Mouse (Mus musculus): ENCODE data around the gene Pkib.

Gene Pkib

DNA sequence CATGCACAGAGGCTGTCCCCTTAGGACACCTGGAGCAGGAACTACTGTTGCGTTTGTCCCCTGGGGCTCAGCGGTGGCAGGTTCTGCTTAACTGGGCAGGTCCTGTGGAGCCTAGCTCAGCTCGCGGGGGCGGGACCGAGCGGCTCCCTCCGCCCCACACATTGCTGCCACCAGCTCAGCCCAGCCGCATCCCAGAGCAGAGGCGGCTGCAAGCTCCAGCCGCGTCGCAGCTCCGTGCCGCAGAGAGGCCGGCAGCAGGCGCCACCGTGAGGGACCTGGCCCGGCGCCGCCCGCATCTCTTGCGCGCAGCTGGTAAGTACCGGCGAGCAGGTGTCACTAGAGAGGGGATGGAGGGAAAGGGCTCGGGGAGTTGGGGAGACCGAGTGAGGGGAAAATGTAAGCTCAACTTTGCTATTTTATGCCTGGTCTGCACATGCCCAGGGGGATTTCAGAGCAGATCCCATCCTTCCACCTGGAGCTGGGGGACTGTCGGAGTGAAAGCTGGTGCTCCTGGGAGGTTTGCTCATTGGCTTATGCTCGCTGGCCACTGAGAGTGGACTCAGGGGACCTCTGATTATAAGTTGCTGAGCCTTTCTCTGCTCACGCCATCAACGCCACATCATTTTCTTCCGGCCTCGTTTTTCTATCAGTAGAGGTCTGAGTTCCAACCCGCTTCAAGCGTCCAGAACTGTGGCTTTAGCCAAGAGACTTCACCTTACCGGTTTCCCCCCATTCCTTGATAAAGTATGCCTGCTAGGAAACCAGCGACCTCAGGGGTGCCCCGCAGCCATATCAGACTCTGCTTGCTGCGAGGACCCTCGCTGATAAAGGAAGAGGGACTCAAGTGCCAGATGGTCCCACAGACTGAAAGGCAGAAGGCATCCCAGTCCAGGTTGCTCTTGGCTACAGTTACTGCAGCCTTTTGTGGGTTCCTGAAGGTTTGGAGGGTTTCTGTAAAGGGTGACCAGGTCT is at the start of gene Pkib:
Gene Pkib, plus strand, starts transcription at position 86 of the 972 bp plus-strand sequence.
- DNase-seq = peak; percentile 80

DNA sequence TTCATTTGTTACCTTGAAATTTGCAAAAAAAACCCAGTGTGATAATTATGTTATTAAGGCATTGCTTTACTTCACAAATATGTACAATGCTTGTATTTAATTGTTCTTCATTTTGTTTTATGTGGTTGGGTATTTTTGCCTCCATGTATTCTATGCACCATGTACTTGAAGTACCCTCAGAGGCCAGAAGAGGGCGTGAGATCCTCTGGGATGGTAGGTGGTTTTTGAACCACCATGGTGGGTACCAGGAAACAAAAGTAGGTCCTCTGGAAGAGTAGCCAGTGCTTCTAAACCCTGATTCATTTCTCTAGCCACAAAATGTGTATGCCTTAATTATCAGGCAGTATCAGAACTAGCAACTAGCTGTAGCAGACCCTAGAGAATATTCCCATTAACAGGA is 47.9 kb upstream of the Pkib start:
- no peak for DNase-seq

DNA sequence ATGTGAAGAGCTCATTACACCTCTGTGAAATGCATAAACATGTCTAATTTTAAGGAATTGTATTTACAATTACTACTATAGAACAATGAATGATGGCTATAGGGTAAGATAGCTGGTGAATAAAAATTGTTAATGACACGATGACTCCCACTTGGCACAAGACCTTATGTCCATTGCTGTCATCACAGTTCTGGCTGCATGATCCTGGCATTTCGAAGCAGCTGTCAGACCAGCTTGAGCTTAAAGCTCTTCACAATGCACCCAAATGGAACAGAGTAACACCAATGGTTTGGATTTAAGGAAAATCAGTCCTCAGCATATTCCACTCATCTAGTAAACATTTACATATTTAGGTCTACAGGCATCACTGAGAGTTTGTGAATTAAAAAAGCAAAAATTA is 37.5 kb upstream of the Pkib start:
- no peak for DNase-seq

DNA sequence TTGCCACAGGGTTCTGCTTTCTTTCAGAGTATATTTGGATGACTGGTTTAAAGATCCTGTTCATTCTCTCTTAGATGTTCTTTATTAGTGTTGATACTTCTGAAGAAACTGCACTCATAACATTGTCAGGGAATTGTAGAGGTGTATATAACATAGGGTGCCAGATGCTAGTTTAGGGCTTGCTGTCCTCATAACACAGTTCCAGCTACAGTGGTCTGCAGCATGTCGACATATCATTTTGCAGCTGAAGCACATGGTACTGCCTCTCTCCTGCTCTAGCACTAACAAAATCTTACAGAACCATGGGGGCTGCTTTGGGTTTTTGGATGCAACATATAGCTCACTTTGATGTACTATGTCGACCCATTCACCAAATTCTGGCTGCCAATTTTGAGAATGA is 34.6 kb upstream of the Pkib start:
- DNase-seq = no peak

DNA sequence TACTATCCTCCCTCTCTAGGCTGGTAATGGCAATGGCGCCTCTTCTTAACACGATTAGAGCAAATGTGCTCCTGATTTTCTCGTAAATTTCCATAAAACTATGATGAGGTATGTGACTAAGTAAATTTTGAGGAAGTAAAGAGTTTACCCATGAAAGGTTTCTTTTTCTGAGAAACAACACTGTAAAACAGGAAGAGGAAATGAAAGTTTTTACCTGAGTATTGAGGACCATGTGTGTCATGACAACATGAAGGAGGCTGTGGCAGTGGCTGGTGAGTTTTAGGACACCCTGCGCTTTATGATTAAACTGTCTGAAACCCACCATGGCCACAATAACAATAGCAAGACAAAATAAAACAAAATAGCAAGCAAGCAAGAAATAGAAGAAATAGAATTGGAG is 28.8 kb upstream of the Pkib start:
- no peak for DNase-seq

DNA sequence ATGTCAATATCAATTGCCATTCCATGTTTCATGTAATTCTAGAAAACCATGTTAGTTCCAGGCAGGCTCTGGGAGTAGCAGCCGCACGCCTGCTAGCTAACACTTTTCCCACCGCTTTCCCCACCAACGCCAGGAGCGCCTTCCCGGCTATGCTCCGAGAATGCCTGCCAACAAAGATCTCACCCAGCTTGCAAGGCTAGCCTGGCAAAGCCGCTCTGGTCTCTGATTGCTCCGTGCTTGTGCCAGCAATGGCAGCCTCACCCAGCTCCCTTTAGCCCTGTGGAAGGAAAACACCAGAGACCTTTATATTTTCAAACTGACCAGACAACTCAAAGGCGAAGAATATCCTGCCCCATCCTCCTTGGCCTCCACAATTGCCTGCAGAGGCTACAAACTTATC is 8.5 kb upstream of the Pkib start:
- DNase-seq = peak; percentile 70

DNA sequence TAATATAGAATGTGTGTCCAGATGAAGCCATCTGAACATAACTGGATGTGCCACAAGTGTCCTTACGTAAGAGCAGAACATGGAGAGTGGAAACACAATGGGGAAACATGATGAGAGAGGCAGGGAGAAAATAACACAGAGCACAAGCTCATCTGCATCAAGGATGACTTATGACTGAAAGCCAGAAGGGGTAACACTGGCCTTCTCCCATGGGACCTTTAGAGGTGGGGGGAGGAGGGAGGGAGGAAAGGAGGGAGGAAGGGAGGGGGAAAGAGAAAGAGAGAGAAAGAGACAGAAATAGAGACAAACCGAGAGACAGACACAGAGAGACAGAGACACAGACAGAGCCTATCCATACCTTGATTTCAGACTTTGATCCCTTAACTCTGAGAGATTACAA is 4.0 kb upstream of the Pkib start:
- DNase-seq = no peak

DNA sequence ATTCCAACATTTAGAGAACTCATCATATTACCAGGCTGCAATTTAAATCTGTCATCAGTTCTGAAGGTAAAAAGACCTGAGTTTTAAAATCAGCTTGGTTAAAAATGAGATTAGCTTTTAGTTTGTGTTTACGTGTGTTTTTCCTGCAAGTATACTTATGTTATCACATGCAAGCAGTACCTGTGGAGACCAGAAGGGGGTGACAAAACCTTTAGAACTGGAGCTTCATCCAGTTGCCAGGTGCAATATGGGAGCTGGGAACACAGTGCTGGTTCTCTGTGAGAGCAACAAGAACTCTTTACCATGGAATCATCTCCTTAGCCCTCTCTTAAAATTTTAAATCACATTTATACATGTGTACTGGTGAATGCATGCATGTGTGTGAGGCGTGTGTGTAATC is 1.2 kb upstream of the Pkib start:
- DNase-seq = no peak

DNA sequence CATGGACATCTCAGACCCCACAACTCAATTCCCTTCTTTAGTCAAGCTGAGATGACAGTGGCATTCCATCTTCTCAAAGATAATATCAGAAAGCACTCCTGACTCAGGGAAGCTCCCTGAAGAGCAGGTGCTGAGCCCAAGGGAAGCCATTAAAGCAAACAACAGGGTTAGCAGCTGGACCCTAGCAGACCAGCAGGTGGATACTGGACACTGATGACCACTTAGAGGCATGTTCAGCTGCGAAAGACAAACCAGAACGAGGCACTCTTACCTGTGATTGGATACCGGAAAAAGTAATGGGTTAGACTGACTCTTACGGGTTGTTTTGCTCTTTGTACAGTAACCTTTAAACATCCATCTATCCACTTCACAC is 1.1 kb downstream of the Pkib start:
- no peak for DNase-seq

DNA sequence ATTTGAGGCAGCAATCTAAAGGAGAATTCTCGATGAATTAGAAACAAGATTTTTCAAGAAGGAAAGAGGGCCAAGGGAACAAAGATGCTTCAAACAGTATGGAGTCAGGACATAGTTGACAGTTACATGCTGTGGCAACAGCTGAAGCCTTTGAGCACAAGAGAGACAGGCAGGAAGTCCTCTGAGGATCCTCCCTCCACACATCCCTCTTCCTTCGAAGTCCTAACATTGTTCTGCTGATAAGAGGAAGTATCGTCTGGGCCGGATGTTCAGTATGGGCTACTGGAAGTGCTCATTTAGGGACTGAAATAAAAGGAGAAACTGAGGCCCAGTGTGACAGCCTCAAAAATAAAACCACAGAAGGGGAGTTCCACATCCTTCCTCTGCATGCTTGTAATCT is 5.2 kb downstream of the Pkib start:
- no peak for DNase-seq

DNA sequence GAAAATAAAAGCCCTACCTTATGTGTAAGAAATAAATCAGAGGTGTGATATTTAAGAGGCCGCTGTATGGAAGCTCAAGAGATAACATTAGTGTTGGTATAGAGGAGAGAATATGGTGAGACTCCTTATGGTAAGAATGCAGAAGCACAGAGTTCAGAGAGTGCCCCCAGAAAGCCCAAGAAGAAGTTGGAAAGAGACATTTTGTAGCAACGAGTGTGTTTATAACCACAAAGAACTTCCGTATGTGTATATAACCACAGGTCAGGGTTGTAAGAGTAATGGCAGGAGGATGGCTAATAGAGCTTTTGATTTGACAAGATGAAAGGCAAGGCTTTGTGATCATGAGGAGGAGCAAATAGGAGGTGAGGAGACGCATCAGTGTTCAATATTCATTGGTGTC is 6.5 kb downstream of the Pkib start:
- no peak for DNase-seq

DNA sequence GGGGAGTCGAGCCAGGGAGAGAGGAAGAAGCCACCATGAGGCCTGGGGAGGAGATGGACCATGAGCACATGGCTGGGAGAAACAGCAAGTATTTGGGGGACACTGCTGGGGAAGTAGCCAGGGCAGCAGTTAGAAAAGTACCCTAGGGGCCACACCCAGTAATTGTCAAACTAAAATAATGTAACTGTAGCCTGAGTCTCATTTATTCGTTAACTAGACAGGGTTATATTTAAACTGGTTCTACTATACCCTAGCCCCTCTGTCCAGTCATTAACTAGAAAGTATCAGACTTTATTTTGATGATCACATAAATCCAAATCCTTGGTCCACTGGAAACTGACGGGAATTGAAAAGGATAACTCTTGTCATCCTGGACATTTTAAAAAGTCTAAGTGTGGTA is 7.8 kb downstream of the Pkib start:
- no peak for DNase-seq

DNA sequence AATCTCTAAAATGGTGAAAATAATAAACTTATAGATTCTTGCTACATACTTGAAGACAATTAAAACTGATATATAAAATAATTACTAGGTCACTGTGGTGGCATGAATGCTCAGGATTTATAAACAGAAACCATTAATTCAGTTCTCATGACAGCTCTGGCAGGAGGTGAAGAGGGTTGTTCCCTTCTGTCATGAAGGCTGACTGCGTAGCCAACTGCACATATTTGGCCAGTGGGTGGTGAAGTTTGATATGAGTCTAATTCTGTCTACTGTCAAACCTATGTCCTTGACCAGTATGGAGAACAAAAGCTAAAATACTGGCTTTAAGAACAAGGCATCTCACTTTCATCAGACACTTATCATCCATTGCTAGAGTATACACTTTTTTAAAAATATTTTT is 21.5 kb downstream of the Pkib start:
- DNase-seq = no peak

DNA sequence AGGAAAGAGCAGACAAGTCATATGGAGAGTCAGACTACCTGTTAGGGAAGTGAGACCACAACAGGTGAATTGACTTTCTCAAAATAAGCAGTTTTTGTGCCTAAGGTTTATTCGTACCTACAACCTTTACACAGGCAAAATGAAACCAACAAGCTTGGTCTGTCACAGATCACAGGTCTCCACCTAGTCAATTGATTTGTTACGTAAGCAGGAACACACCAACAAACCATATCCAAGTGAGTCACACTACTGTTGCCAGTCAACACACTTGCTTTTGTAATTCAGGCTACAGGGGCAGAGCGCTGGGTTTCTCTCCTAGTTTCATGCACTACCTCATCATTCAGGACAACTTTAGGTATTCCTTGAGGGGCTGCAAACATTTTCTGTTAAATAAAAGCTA is 28.7 kb downstream of the Pkib start:
- DNase-seq = no peak

DNA sequence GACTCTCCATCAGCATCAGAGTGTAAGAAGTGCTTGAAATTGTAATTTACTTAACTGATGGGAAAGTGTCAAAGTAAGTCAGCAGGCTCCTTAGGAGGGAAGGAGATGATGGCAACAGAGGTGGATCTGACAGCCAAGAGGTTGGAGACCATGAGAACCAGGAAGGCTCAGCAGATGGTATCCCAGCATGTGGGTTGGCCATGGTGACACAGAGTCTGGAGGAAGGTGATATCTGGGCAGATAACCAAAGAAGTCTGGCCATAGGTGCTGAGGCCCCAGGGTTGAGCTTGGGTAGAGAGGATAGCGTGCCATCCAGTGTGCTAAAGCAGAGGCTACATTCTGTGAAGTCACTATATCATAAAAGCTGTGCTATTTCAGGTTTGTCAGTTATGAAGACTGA is 32.0 kb downstream of the Pkib start:
- peak; percentile 97 for DNase-seq

DNA sequence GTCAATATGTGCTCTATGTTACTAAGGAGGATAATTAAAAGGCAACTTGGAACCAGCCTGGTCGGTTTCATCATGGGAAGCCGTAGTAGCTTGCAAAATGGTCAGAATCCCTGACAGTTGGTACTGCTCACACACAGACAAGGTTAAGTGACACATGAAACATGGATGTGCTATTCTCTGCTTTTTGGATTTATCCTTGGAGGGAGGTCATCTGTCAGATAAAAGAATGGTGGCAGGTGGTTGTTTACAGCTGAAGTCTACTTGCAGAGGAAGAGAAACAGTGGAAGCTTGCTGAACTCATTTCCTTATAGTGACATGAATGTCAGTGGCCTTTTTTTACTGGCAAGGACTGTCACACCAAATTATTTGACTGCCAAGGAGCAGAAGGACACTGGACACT is 32.5 kb downstream of the Pkib start:
- DNase-seq = peak; percentile 53

DNA sequence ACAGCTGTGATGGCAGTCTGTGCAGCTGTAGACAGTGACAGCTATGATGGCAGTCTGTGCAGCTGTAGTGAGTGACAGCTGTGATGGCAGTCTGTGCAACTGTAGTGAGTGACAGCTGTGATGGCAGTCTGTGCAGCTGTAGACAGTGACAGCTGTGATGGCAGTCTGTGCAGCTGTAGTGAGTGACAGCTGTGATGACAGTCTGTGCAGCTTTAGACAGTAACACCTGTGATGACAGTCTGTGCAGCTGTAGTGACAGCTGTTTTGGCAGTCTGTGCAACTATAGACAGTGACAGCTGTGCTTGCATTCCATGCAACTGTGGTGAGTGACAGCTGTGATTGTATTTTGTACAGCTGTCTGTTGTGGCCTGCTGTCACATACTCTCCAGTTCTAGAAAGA is 44.0 kb downstream of the Pkib start:
- DNase-seq = no peak

DNA sequence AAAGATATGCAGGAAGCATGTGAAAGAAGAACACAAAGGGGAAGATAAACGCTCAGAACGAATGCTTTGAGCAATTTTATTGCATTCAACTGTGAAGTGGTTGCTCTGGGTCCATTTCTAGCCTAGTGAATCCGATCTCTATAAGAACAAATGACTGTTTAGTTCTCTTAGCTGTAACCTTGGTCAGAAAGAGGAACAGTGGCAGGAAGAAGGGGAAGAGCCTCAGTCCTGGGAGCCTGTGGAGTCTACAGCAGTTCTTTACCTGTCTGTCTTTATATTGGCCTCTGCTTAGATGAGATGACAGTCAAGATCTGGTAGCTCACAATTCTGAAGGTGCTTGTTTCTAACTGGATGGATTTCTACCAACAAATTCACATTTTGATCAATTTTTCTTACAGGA is 56.2 kb downstream of the Pkib start:
- DNase-seq = no peak

DNA sequence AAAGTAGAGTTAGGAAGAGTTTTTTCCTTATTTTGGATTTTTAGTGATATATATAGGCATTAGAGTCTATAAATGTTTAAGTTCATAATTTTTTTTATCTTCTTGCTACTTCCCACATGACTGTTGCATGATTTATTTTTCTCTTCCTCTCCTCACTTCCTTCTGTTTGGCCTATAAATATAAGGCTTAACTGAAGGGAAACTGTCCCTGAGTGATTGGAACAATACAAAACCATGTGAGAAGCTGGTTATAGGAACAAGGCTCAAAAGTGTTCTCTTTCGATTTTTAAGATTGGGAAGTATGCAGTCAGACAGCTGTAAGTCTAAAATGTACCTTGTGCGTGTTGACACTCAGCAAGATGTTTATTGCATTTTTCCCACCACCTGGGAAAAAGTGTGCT is 58.4 kb downstream of the Pkib start:
- no peak for DNase-seq

DNA sequence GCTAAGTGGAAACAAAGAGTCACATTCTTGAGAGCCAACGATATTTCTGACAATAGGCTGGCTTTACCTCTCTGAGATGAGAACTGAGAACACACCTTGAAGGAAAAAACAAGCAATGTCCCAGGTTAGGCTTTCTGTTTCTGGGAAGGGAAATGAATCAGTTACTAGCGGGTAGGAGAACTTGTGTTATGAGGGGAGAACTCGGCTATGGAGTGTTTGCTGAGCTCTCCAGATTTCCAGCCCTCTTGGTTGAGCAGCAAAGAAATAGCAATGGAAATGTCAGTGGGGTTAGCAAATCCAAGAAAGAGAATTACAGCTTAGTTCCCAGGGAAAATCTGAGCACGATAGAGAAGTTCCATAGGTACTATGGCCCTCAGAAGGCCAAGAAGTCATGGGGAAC is 70.5 kb downstream of the Pkib start:
- no peak for DNase-seq

DNA sequence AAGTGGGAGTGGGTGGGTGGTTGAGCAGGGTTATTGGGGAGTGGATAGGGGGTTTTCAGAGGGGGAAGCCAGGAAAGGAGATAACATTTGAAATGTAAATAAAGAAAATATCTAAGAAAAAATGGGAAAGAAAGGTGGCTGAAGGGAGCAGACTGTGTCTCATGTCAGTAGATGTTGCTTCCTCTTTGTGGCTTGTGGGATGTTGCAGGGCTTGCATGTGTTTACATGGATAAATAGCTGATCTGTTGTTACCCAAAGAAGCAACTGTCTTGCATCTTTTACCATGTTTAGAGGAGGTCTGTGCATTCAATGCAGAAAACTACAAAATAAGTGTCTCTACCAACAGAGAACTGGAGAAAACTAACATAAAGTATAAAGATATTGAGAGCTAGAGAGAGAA is 89.3 kb downstream of the Pkib start:
- DNase-seq = no peak

DNA sequence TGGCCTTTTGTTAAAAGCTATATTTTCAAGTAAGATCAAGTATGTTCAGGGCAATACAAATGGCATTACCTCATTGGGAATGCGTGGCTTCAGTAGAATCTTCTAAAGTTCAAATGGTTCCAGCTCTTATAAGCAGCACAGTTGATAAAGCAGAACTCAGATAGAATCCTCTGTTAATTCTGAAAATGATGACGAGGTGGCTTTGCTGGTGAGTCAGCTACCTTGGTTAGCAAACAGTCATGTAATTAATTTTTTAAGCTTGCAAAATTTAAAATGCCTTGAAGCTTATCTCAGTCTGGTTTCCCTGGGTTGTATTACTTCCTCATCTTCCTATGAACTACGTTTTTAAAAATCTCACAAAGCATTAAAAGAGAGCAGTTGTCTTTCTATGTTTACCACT is 90.6 kb downstream of the Pkib start:
- no peak for DNase-seq

DNA sequence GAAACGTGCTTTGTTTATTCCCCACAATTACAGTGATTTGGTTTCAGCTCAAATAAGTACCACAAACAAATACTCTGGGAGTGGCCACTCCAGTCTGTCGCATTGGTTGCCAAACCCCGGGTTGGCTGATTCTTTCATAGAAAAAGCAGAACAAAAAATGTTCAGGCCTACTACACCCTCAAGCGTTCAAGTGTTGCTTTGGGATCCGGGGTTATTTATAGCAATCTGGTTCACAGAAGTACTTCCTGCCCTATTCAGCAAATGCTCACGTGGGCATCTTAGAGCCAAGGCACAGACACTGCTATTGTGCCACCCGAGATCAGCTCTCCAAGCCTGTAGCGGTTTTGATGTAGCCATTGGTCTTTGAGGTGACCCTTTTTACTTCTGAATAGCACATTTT is 95.9 kb downstream of the Pkib start:
- DNase-seq = no peak

DNA sequence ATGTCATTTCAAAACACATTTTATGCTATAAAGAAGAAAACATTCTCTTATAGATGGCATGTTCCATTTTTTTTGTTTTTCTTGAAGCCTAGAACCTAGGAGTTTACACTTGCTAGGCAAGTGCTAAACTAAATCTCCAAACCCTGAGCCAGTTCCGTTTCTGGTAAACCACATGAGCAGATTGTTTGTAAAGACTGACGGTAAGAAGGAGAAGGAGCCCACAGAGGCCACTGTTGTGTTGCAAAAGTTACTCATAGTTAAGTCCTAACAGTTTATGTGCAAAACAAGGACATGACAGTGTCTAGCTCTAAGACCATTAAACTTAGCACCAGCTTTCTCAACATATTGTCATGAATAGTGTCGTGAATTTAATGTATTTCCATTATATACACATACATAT is 99.9 kb downstream of the Pkib start:
- no peak for DNase-seq

DNA sequence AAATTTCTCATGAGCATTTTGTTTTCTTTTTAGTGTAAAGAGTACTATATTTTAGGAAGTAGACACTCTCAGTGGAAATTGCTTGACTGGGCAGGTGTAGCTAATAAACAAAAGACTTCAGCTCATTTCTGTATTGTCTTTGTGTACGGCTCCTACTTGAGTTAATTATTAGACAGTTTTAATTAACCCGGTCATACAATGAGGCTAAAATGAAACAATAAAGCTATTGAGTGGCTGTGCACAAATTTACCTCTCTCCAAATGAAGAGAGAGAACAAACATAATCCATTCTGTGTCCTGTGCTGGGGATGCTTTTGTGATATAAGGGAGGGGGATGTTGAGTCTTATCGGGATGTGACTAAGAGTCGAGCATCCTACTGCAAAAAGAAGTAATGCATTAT is 109.0 kb downstream of the Pkib start:
- DNase-seq = no peak
